Mouse (Mus musculus): ENCODE measurements around the gene Syndig1l. TPM values are rescaled to one million over a fixed set of nuclear protein-coding genes. Genes with fewer than 3 reads are reported as not detected.

The Syndig1l gene
- polyA plus RNA-seq (2014; fragmentation: Nextera tagmentation; extraction: Ambion mirVana) = not detected in 2 replicates

DNA sequence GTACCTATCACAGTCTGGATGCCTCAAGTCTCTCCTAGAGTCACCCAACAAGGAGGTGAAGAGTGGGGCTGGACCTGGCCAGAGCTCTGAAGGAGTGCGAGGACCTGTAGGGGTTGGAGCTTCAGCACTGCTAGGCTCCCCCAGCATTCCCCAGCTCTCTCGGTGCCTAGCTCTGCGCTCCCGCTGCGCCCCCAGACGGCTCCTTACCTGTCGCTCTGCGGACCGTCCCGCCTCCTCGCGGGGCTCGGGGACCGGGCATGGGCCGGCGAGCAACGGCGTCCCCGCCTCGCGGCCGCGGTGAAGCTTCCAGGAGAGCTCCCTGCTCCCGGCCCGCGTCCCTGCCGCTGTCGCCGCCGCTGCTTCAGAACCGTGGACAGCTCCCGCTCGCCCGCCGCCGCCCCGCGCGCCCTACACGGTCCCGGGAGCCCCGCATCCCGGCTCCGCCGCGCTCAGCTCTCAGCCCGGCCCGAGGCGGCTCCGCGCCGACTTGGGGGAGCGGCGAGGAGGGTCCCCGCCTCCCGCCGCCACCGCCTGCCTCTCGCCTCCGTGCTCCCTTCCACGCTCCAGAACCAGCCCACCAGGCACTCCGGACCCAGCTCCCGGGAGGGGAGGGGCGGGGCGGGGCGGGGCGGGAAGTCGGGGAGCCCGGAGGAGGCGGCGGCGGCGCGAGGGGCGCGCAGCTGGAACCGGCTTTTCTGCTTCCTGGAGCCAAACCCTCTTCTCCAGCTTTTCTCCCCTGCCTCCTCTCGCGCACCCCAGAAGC lies at the start of gene Syndig1l:
Gene Syndig1l, minus strand, starts transcription at position 513 of the 763 bp plus-strand sequence.
- H3K4me1 ChIP-seq (ENCODE audit: insufficient read depth) = no peaks in the 10 kb centered on the region
- peak within 1 kb of the TSS; percentile 91 for H3K4me2 ChIP-seq
- H3K27ac ChIP-seq (ENCODE audit: low read depth) = no peak within 1 kb of the TSS
- ATAC-seq (ENCODE audit: insufficient read depth) = peak; percentile 86
- H3K9me3 ChIP-seq (ENCODE audit: low read depth, low read length) = no peaks in the 10 kb centered on the region
- DNase-seq = peak; percentile 89
- peak within 1 kb of the TSS; percentile 48 for H3K4me3 ChIP-seq (ENCODE audit: low read depth, low read length)
- 0% methylated on average over 75 of the region's 79 CpGs for WGBS
- TF ChIP-seq CTCF (IDR thresholded peaks at IDR 0.05; ENCODE audit: low read depth) = no peak
- no peaks in the 10 kb centered on the region for H3K36me3 ChIP-seq (ENCODE audit: insufficient read depth)
- no peak within 1 kb of the TSS for H3K9ac ChIP-seq
- peaks cover 13% of the 10 kb centered on the region; the same call in 1 of the 2 replicates for H3K27me3 ChIP-seq (ENCODE audit: insufficient read depth, low read length)

GRCm38 (mm10) chr12:84748134-84748533 lies 49.5 kb upstream of the Syndig1l start:
- H3K27ac ChIP-seq (ENCODE audit: low read depth) = no peak overlapping the region
- no peak for TF ChIP-seq CTCF (IDR thresholded peaks at IDR 0.05; ENCODE audit: low read depth)
- H3K4me1 ChIP-seq (ENCODE audit: insufficient read depth) = no peaks in the 10 kb centered on the region
- ATAC-seq (ENCODE audit: insufficient read depth) (no peak), DNase-seq (no peak)
- H3K9ac ChIP-seq = no peak overlapping the region
- H3K36me3 ChIP-seq (ENCODE audit: insufficient read depth) = no peaks in the 10 kb centered on the region
- H3K9me3 ChIP-seq (ENCODE audit: low read depth, low read length) = no peaks in the 10 kb centered on the region
- H3K4me3 ChIP-seq (ENCODE audit: low read depth, low read length) = no peak overlapping the region
- 56% methylated on average over 3 of the region's 3 CpGs for WGBS
- no peaks in the 10 kb centered on the region for H3K27me3 ChIP-seq (ENCODE audit: insufficient read depth, low read length)
- no peak overlapping the region for H3K4me2 ChIP-seq

DNA sequence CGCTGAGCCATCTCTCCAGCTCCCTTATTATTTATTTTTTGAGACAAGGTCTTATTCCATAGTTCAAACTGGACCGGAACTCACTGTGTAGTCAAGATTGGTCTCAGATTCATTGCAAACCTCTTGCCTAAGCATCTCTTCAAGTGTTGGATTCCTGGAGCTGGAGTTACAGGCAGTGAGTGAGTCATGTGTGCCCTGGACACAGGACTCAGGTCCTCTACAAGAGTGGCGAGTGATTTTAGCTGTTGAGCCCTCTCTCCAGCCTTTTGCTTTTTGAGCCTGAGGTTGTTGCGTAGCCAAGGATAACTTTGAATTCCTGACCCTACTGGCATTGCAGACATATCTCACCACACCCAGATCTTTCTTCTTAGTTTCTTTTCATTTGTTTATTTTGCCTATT lies 47.1 kb upstream of the Syndig1l start:
- H3K4me3 ChIP-seq (ENCODE audit: low read depth, low read length) = no peak overlapping the region
- H3K9ac ChIP-seq = no peak overlapping the region
- no peak for ATAC-seq (ENCODE audit: insufficient read depth)
- H3K27me3 ChIP-seq (ENCODE audit: insufficient read depth, low read length) = no peaks in the 10 kb centered on the region
- H3K4me2 ChIP-seq = no peak overlapping the region
- no peak for DNase-seq
- no peaks in the 10 kb centered on the region for H3K9me3 ChIP-seq (ENCODE audit: low read depth, low read length)
- 54% methylated on average over 4 of the region's 4 CpGs for WGBS
- no peak for TF ChIP-seq CTCF (IDR thresholded peaks at IDR 0.05; ENCODE audit: low read depth)
- no peak overlapping the region for H3K27ac ChIP-seq (ENCODE audit: low read depth)
- H3K36me3 ChIP-seq (ENCODE audit: insufficient read depth) = no peaks in the 10 kb centered on the region
- H3K4me1 ChIP-seq (ENCODE audit: insufficient read depth) = no peaks in the 10 kb centered on the region

GRCm38 (mm10) chr12:84743496-84743895 lies 44.9 kb upstream of the Syndig1l start:
- ATAC-seq (ENCODE audit: insufficient read depth) = no peak
- TF ChIP-seq CTCF (IDR thresholded peaks at IDR 0.05; ENCODE audit: low read depth) = no peak
- no peak overlapping the region for H3K27ac ChIP-seq (ENCODE audit: low read depth)
- no peak overlapping the region for H3K4me2 ChIP-seq
- no peak for DNase-seq
- no peak overlapping the region for H3K4me3 ChIP-seq (ENCODE audit: low read depth, low read length)
- H3K9me3 ChIP-seq (ENCODE audit: low read depth, low read length) = no peaks in the 10 kb centered on the region
- H3K36me3 ChIP-seq (ENCODE audit: insufficient read depth) = no peaks in the 10 kb centered on the region
- H3K27me3 ChIP-seq (ENCODE audit: insufficient read depth, low read length) = no peaks in the 10 kb centered on the region
- H3K4me1 ChIP-seq (ENCODE audit: insufficient read depth) = no peaks in the 10 kb centered on the region
- WGBS = 84% methylated on average over 10 of the region's 10 CpGs
- no peak overlapping the region for H3K9ac ChIP-seq

DNA sequence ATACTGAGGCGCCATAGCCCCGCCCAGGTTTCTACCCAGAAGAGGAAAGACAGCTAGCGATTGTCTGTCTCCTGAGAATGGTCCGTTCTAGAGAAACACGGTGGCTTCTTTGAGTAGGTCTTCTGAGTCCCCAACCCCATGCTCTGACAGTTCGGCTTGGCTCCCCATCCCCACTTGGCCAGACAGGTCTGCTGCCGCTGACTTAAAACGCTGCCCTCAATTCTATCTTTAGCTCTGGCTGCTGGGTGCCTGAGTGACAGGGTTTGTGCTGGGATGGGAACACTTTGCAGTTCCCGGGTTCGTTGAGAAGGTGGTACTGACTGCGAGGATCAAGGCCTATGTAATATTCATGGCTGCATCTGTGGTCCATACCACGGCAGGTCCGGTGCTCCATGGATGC lies 34.7 kb upstream of the Syndig1l start:
- Histone ChIP-seq H3K4me1 (ENCODE audit: insufficient read depth) (no peaks in the 10 kb centered on the region), H3K4me3 (ENCODE audit: low read depth, low read length) (no peak overlapping the region), H3K27ac (ENCODE audit: low read depth) (no peak overlapping the region), H3K27me3 (ENCODE audit: insufficient read depth, low read length) (no peaks in the 10 kb centered on the region), H3K36me3 (ENCODE audit: insufficient read depth) (no peaks in the 10 kb centered on the region), H3K9me3 (ENCODE audit: low read depth, low read length) (no peaks in the 10 kb centered on the region), H3K4me2 (no peak overlapping the region), H3K9ac (no peak overlapping the region)
- no peak for ATAC-seq (ENCODE audit: insufficient read depth)
- DNase-seq = no peak
- TF ChIP-seq CTCF (IDR thresholded peaks at IDR 0.05; ENCODE audit: low read depth) = no peak
- WGBS = 70% methylated on average over 13 of the region's 13 CpGs

- ATAC-seq (ENCODE audit: insufficient read depth) = no peak
- TF ChIP-seq CTCF (IDR thresholded peaks at IDR 0.05; ENCODE audit: low read depth) = no peak
- WGBS = 91% methylated on average over 10 of the region's 10 CpGs
- Histone ChIP-seq H3K36me3 (ENCODE audit: insufficient read depth) (no peaks in the 10 kb centered on the region), H3K4me3 (ENCODE audit: low read depth, low read length) (no peak overlapping the region), H3K9me3 (ENCODE audit: low read depth, low read length) (no peaks in the 10 kb centered on the region), H3K27ac (ENCODE audit: low read depth) (no peak overlapping the region), H3K4me2 (no peak overlapping the region), H3K9ac (no peak overlapping the region), H3K4me1 (ENCODE audit: insufficient read depth) (no peaks in the 10 kb centered on the region), H3K27me3 (ENCODE audit: insufficient read depth, low read length) (no peaks in the 10 kb centered on the region)
- no peak for DNase-seq
Observed at GRCm38 (mm10) chr12:84728421-84728820, 29.8 kb upstream of the Syndig1l start.

DNA sequence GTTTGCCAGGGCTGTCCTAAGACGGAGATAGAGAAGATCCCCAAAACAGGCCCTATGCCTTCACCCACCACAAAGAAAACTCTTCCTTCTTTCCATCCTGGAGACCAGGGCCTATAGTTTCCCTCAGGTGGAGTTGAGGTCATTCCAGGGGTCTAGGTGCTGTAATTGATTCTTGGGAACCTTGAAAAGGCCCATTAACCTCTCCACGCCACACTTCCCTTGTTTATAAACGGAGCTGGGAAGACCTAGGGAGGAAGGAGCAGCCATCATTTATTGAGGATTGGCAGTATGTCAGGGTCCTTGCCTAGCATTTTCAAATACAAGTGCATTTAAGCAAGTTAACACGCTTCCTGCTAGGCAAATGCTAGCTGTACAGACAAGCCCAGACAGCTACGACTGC lies 28.8 kb upstream of the Syndig1l start:
- Histone ChIP-seq H3K27ac (ENCODE audit: low read depth) (no peak overlapping the region), H3K9ac (no peak overlapping the region), H3K27me3 (ENCODE audit: insufficient read depth, low read length) (no peaks in the 10 kb centered on the region), H3K4me3 (ENCODE audit: low read depth, low read length) (no peak overlapping the region), H3K4me2 (no peak overlapping the region), H3K4me1 (ENCODE audit: insufficient read depth) (no peaks in the 10 kb centered on the region), H3K9me3 (ENCODE audit: low read depth, low read length) (no peaks in the 10 kb centered on the region), H3K36me3 (ENCODE audit: insufficient read depth) (no peaks in the 10 kb centered on the region)
- no peak for ATAC-seq (ENCODE audit: insufficient read depth)
- no peak for DNase-seq
- 33% methylated on average over 5 of the region's 5 CpGs for WGBS
- no peak for TF ChIP-seq CTCF (IDR thresholded peaks at IDR 0.05; ENCODE audit: low read depth)
